Comparison of ENCODE assay signal across 8 mouse cellular contexts in genomic region chr7:128462406-128462805, GRCm38 (mm10). TPM values are rescaled to one million over a fixed set of nuclear protein-coding genes. Genes with fewer than 3 reads are reported as not detected.
A peak's percentile ranks its signal among the peaks of the same experiment; 100 is the strongest.
DNase-seq lines count a peak whose midpoint lies in the region; ATAC-seq and TF ChIP-seq lines count a peak whose summit lies in the region.

No protein-coding gene starts in this region.

- TF ChIP-seq CTCF in kidney, postnatal 0 days (IDR thresholded peaks at IDR 0.05; ENCODE audit: low read depth) = no peak
- TF ChIP-seq CTCF in forebrain, postnatal 0 days (IDR thresholded peaks at IDR 0.05; ENCODE audit: low read depth) = peak; percentile 23; the same call in 1 of the 2 replicates

- H3K27me3 ChIP-seq in kidney, postnatal 0 days (ENCODE audit: insufficient read depth, low read length) = no peaks in the 10 kb centered on the region
- H3K27me3 ChIP-seq in forebrain, postnatal 0 days (ENCODE audit: insufficient read depth, low read length) = no peaks in the 10 kb centered on the region

- H3K79me2 ChIP-seq in macrophage (ENCODE audit: inconsistent target) = peaks cover 37% of the 10 kb centered on the region

- H3K27ac ChIP-seq in kidney, postnatal 0 days = no peak overlapping the region
- no peak overlapping the region for H3K27ac ChIP-seq in forebrain, postnatal 0 days (ENCODE audit: low read depth, low read length)
- peak overlapping the region; percentile 87; the same call in 1 of the 2 replicates for H3K27ac ChIP-seq in macrophage

- no peaks in the 10 kb centered on the region for H3K36me3 ChIP-seq in kidney, postnatal 0 days (ENCODE audit: insufficient read depth, low read length)
- no peaks in the 10 kb centered on the region for H3K36me3 ChIP-seq in forebrain, postnatal 0 days (ENCODE audit: insufficient read depth)
- H3K36me3 ChIP-seq in macrophage (ENCODE audit: inconsistent target) = no peaks in the 10 kb centered on the region

- H3K9ac ChIP-seq in kidney, postnatal 0 days (ENCODE audit: low read depth, low read length) = no peak overlapping the region
- H3K9ac ChIP-seq in forebrain, postnatal 0 days = no peak overlapping the region

- H3K4me2 ChIP-seq in kidney, postnatal 0 days (ENCODE audit: low read length) = peak overlapping the region; percentile 55; the same call in 1 of the 2 replicates
- peak overlapping the region; percentile 85 for H3K4me2 ChIP-seq in forebrain, postnatal 0 days (ENCODE audit: low read depth)

- H3K4me3 ChIP-seq in kidney, postnatal 0 days (replicated peaks; ENCODE audit: low read depth, low read length) = 0 out of 2 replicates have a peak overlapping the region, but pooled peaks have one; percentile 13
- no peak overlapping the region; the same call in 1 of the 2 replicates for H3K4me3 ChIP-seq in forebrain, postnatal 0 days (ENCODE audit: low read depth, low read length)
- H3K4me3 ChIP-seq in macrophage (ENCODE audit: inconsistent target) = peak overlapping the region; percentile 82; the same call in 1 of the 2 replicates

- DNase-seq in kidney, postnatal 0 days (ENCODE audit: low spot score) = no peak
- no peak for DNase-seq in kidney, postnatal 36 days
- DNase-seq in WW6 (ENCODE audit: low read depth, low spot score) = peak; percentile 38
- no peak for DNase-seq in forebrain, postnatal 0 days
- no peak for DNase-seq in left cerebral cortex, adult 8-10 months (ENCODE audit: low spot score in 2 of 2)
- no peak for DNase-seq in layer of hippocampus, adult 8-10 months (ENCODE audit: low spot score in 2 of 2)
- DNase-seq in lung, postnatal 36 days = no peak

- no peak for ATAC-seq in kidney, postnatal 0 days (replicated peaks; ENCODE audit: low FRiP score, low read depth)
- ATAC-seq in forebrain, postnatal 0 days = no peak

- no peaks in the 10 kb centered on the region for H3K9me3 ChIP-seq in kidney, postnatal 0 days (replicated peaks; ENCODE audit: low read length)
- no peaks in the 10 kb centered on the region for H3K9me3 ChIP-seq in forebrain, postnatal 0 days (ENCODE audit: low read length)

- 70% methylated on average over 5 of the region's 5 CpGs for WGBS in kidney, postnatal 0 days
- 58% methylated on average over 5 of the region's 5 CpGs for WGBS in forebrain, postnatal 0 days
- whole genome bisulfite sequencing in macrophage (ENCODE audit: missing documents) = 75% methylated on average over 5 of the region's 5 CpGs

- H3K4me1 ChIP-seq in kidney, postnatal 0 days (replicated peaks; ENCODE audit: insufficient read depth, low read length) = peaks cover 15% of the 10 kb centered on the region
- H3K4me1 ChIP-seq in forebrain, postnatal 0 days (ENCODE audit: insufficient read depth) = peaks cover 8% of the 10 kb centered on the region; the same call in 1 of the 2 replicates

RNA-seq across cellular contexts. Expression of gene Tial1, which starts 0.9 kb away (rescaled TPM):
- 21.4 and 23.5 TPM in 2 replicates for polyA plus RNA-seq in kidney, postnatal 0 days (2015; fragmentation: Nextera tagmentation; extraction: Ambion mirVana)
- 60.9 and 76.7 TPM in 2 replicates for total RNA-seq in forebrain, postnatal 0 days (2014; rRNA removed)
- 17.3 and 22.5 TPM in 2 replicates for polyA plus RNA-seq in forebrain, postnatal 0 days (2015; fragmentation: Nextera tagmentation; extraction: Ambion mirVana)
- total RNA-seq in macrophage (2018; cell fraction: chromatin; rRNA removed) = 100 to 1,000 TPM; 134 to 314 (median 197) TPM
- 10 to 100 TPM; 33.4 to 56.3 (median 43.4) TPM for total RNA-seq in macrophage (2018; cell fraction: cytosol; rRNA removed)
- total RNA-seq in macrophage (2018; cell fraction: nucleus; rRNA removed) = 100 to 1,000 TPM in 15 of 26 experiments, 10 to 100 TPM in 11; 55.8 to 208 (median 138) TPM
- 52.9 to 67.1 TPM (median 56.1 TPM) in 3 replicates for polyA plus RNA-seq in macrophage (2018)
- total RNA-seq in left cerebral cortex, adult 8-10 months (2022) = 100 to 1,000 TPM in 1 of 4 experiments, 10 to 100 TPM in 3; 95.4 to 105 (median 96.3) TPM
- total RNA-seq in layer of hippocampus, adult 8-10 months (2022) = 100 to 1,000 TPM; 107 to 155 (median 123) TPM

RNA-seq across cellular contexts. Expression of gene Rgs10, which starts 43.8 kb away (rescaled TPM):
- 5.4 and 6.6 TPM in 2 replicates for polyA plus RNA-seq in kidney, postnatal 0 days (2015; fragmentation: Nextera tagmentation; extraction: Ambion mirVana)
- 53.2 and 54.5 TPM in 2 replicates for total RNA-seq in forebrain, postnatal 0 days (2014; rRNA removed)
- polyA plus RNA-seq in forebrain, postnatal 0 days (2015; fragmentation: Nextera tagmentation; extraction: Ambion mirVana) = 51.7 and 64.2 TPM in 2 replicates
- 100 to 1,000 TPM in 5 of 26 experiments, 10 to 100 TPM in 21; 21.3 to 162 (median 50.2) TPM for total RNA-seq in macrophage (2018; cell fraction: chromatin; rRNA removed)
- 100 to 1,000 TPM; 149 to 501 (median 221) TPM for total RNA-seq in macrophage (2018; cell fraction: cytosol; rRNA removed)
- 100 to 1,000 TPM in 3 of 26 experiments, 10 to 100 TPM in 23; 24.5 to 128 (median 54.6) TPM for total RNA-seq in macrophage (2018; cell fraction: nucleus; rRNA removed)
- polyA plus RNA-seq in macrophage (2018) = 269 to 404 TPM (median 315 TPM) in 3 replicates
- 10 to 100 TPM; 50.1 to 65.5 (median 59.0) TPM for total RNA-seq in left cerebral cortex, adult 8-10 months (2022)
- 10 to 100 TPM; 41.3 to 80.9 (median 59.9) TPM for total RNA-seq in layer of hippocampus, adult 8-10 months (2022)
